Mouse (Mus musculus) CH12.LX (cell line): ENCODE results near the gene Gm44790. TPM values are rescaled to one million over a fixed set of nuclear protein-coding genes. Genes with fewer than 3 reads are reported as not detected.
A peak's percentile ranks its signal among the peaks of the same experiment; 100 is the strongest.

Experiments used
- DNase-seq: peaks from one replicate; pipeline ENCODE4 v3.0.0-alpha.2; 2013; ENCODE audit errors: extremely low read depth
- H3K27ac ChIP-seq: 2 replicates; pipeline ENCODE4 v1.5.1; 2012; ENCODE audit warnings: low read depth, mild to moderate bottlenecking, control low read depth, moderate library complexity; ENCODE audit not compliant: insufficient read depth
- H3K27me3 ChIP-seq: replicated peaks from 2 replicates; pipeline ENCODE3; 2012; ENCODE audit warnings: inconsistent platforms
- H3K36me3 ChIP-seq, 2 experiments: replicated peaks in 1 of 2; 2 replicates each; pipeline versions ENCODE3 to v1.6.1; 2012; ENCODE audit warnings: inconsistent platforms in 1 of 2, low read length in 1 of 2, mild to moderate bottlenecking in 1 of 2, mixed read lengths in 1 of 2, moderate library complexity in 1 of 2; ENCODE audit not compliant: control insufficient read depth in 1 of 2, insufficient read depth in 1 of 2
- H3K4me1 ChIP-seq, 2 experiments: 2 replicates each; pipeline ENCODE4 v1.6.1; 2012; ENCODE audit warnings: inconsistent platforms in 1 of 2, moderate library complexity in 1 of 2; ENCODE audit not compliant: insufficient read depth in 2 of 2, control insufficient read depth in 1 of 2
- H3K4me2 ChIP-seq: 2 replicates; pipeline ENCODE4 v1.6.1; 2012; ENCODE audit warnings: low read depth, mild to moderate bottlenecking, control low read depth; ENCODE audit not compliant: poor library complexity, insufficient read depth, severe bottlenecking
- H3K4me3 ChIP-seq, 3 experiments: fragments of 150-350 bp in 1 of 3; sonication (generic) in 1 of 3; replicated peaks in 1 of 3; 2 replicates each; pipeline versions ENCODE3 to v1.5.1; 2011 to 2012; ENCODE audit warnings: low read depth in 2 of 3, low read length in 2 of 3, mild to moderate bottlenecking in 2 of 3, moderate library complexity in 2 of 3, control low read depth in 1 of 3, improper control_type of control experiment in 1 of 3, inconsistent platforms in 1 of 3, mixed read lengths in 1 of 3; ENCODE audit not compliant: poor library complexity in 1 of 3
- H3K79me2 ChIP-seq: replicated peaks from 2 replicates; pipeline ENCODE4 v1.6.1; 2012; ENCODE audit warnings: mild to moderate bottlenecking, moderate library complexity; ENCODE audit not compliant: control insufficient read depth, poor library complexity, insufficient read depth, severe bottlenecking; ENCODE audit errors: extremely low read depth
- H3K9ac ChIP-seq: 2 replicates; pipeline ENCODE4 v1.6.1; 2012; ENCODE audit warnings: low read depth, mild to moderate bottlenecking, control low read depth, moderate library complexity; ENCODE audit not compliant: insufficient read depth
- H3K9me3 ChIP-seq: replicated peaks from 2 replicates; pipeline ENCODE3; 2012; ENCODE audit warnings: low read length, inconsistent platforms, mixed read lengths
- CTCF ChIP-seq, 2 experiments: IDR thresholded peaks in 1 of 2; conservative IDR thresholded peaks in 1 of 2; 2 replicates each; pipeline ENCODE4 v1.5.1; 2011 to 2012; ENCODE audit warnings: low read depth in 2 of 2, low read length in 2 of 2, improper control_type of control experiment in 1 of 2, inconsistent platforms in 1 of 2, mild to moderate bottlenecking in 1 of 2, moderate library complexity in 1 of 2
- E2F4 ChIP-seq: IDR thresholded peaks from 2 replicates; pipeline ENCODE4 v1.6.1; 2011; ENCODE audit warnings: low read depth, low read length, improper control_type of control experiment; ENCODE audit not compliant: insufficient replicate concordance
- EP300 ChIP-seq: IDR thresholded peaks from 2 replicates; pipeline ENCODE4 v1.6.1; 2011; ENCODE audit warnings: low read length, improper control_type of control experiment
- IRF4 ChIP-seq: IDR thresholded peaks from 2 replicates; pipeline ENCODE4 v1.6.1; 2014; ENCODE audit warnings: low read depth, mild to moderate bottlenecking, inconsistent platforms, low read length, improper control_type of control experiment
- JUN ChIP-seq: IDR thresholded peaks from 2 replicates; pipeline ENCODE4 v1.6.1; 2011; ENCODE audit warnings: low read depth, mild to moderate bottlenecking, low read length, improper control_type of control experiment, moderate library complexity; ENCODE audit not compliant: insufficient read depth
- MAZ ChIP-seq: IDR thresholded peaks from 2 replicates; pipeline ENCODE4 v1.6.1; 2012; ENCODE audit warnings: low read depth, mild to moderate bottlenecking, inconsistent platforms, low read length, improper control_type of control experiment, moderate library complexity
- MYC ChIP-seq: IDR thresholded peaks from 2 replicates; pipeline ENCODE4 v1.6.1; 2011; ENCODE audit warnings: low read depth, mild to moderate bottlenecking, improper control_type of control experiment, low read length
- NELFE ChIP-seq: IDR thresholded peaks from 2 replicates; pipeline ENCODE4 v1.6.1; 2011; ENCODE audit warnings: low read depth, low read length, improper control_type of control experiment
- PAX5 ChIP-seq: IDR thresholded peaks from 2 replicates; pipeline ENCODE4 v1.6.1; 2012; ENCODE audit warnings: low read length, inconsistent platforms, mixed read lengths
- RAD21 ChIP-seq: IDR thresholded peaks from 2 replicates; pipeline ENCODE4 v1.6.1; 2011; ENCODE audit warnings: low read depth, mild to moderate bottlenecking, low read length, improper control_type of control experiment, moderate library complexity
- RCOR1 ChIP-seq: conservative IDR thresholded peaks from 2 replicates; pipeline ENCODE4 v1.6.1; 2012; ENCODE audit warnings: low read depth, mild to moderate bottlenecking, inconsistent platforms, low read length, improper control_type of control experiment
- TBP ChIP-seq: conservative IDR thresholded peaks from 2 replicates; pipeline ENCODE4 v1.6.1; 2011; ENCODE audit warnings: low read depth, low read length, improper control_type of control experiment
- UBTF ChIP-seq: IDR thresholded peaks from 2 replicates; pipeline ENCODE4 v1.6.1; 2012; ENCODE audit warnings: low read depth, mild to moderate bottlenecking, inconsistent platforms, low read length, improper control_type of control experiment, moderate library complexity
- USF1 ChIP-seq: IDR thresholded peaks from 2 replicates; pipeline ENCODE4 v1.6.1; 2014; ENCODE audit warnings: low read depth, mild to moderate bottlenecking, inconsistent platforms, low read length, improper control_type of control experiment
- dilution Hi-C: fragments of 300-500 bp; cut with MboI; formaldehyde crosslinking; loops from 2 replicates; pipeline ENCODE4 v1.14.3; 2020; ENCODE audit warnings: low sequenced_read_pairs; ENCODE audit not compliant: extremely low pct_unique_long_range_greater_than_20kb, extremely low pct_ligation_motif_present
- in situ Hi-C: fragments of 300-500 bp; cut with MboI; formaldehyde crosslinking; loops from 3 replicates; pipeline ENCODE4 v1.14.3; 2019; ENCODE audit warnings: low sequenced_read_pairs, low pct_ligation_motif_present, low pct_unique_long_range_greater_than_20kb, mixed read lengths
- polyA plus RNA-seq: library from polyadenylated mRNA; unstranded; fragments of >175 nt; gene quantifications from 2 replicates; pipeline ENCODE4 v1.2.1, GENCODE M21; 2012; ENCODE audit warnings: low read depth; ENCODE audit not compliant: insufficient read length
- total RNA-seq, 2 experiments: library from RNA; depleted of rRNA; stranded (reverse); fragments of 300-350 nt in 1 of 2; fragments of >200 nt in 1 of 2; gene quantifications; 2 replicates each; pipeline ENCODE4 v1.2.3; 2012 to 2014

Gene Gm44790
- total and polyA plus RNA-seq, 3 experiments: not detected

DNA sequence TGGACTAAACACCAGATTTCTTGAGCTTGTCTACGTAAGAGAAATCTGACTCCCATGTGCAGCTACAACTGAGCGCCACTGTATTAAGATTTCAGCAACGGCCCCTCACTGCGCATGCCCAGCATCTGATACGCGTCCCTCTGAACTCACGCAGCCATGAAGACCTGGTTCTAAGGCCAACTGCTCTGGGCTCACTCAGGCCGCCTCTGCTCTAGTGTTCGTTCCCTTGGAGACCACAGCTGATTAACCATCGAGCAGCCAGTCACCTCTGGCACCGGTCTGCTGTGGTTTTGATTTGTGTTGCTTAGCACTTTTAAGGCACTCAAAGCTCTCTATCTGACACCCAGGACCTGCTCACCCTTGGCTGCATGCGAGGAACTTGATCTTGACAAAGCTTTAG is 39.1 kb upstream of the Gm44790 start:
- H3K27ac ChIP-seq: no peak overlapping the region
- no peak overlapping the region for H3K4me2 ChIP-seq
- peaks cover 32 to 54% of the 10 kb centered on the region in 2 experiments for H3K36me3 ChIP-seq
- H3K79me2 ChIP-seq: no peaks in the 10 kb centered on the region
- no peaks in the 10 kb centered on the region for H3K4me1 ChIP-seq
- no peaks in the 10 kb centered on the region for H3K9me3 ChIP-seq
- no peaks in the 10 kb centered on the region for H3K27me3 ChIP-seq
- no peak for DNase-seq
- H3K4me3 ChIP-seq: no peak overlapping the region
- in situ Hi-C loops (no loop called here), dilution Hi-C loops (no loop called here)
- TF ChIP-seq NELFE: no peak
- no peak for TF ChIP-seq MAZ
- TF ChIP-seq USF1: no peak
- TF ChIP-seq RCOR1: no peak
- no peak for TF ChIP-seq E2F4
- no peak for TF ChIP-seq IRF4
- no peak for TF ChIP-seq UBTF
- no peak for TF ChIP-seq EP300
- TF ChIP-seq MYC: no peak
- H3K9ac ChIP-seq: no peak overlapping the region

GRCm38 (mm10) chr6:86388461-86388860 is 38.0 kb upstream of the Gm44790 start:
- no peaks in the 10 kb centered on the region for H3K4me1 ChIP-seq
- no peak overlapping the region for H3K4me3 ChIP-seq
- H3K9me3 ChIP-seq: no peaks in the 10 kb centered on the region
- no peak for TF ChIP-seq E2F4
- H3K27ac ChIP-seq: no peak overlapping the region
- no peak for DNase-seq
- in situ Hi-C loops (no loop called here), dilution Hi-C loops (no loop called here)
- H3K9ac ChIP-seq: no peak overlapping the region
- peaks cover 33 to 58% of the 10 kb centered on the region in 2 experiments for H3K36me3 ChIP-seq
- H3K4me2 ChIP-seq: no peak overlapping the region
- H3K27me3 ChIP-seq: no peaks in the 10 kb centered on the region
- H3K79me2 ChIP-seq: no peaks in the 10 kb centered on the region

DNA sequence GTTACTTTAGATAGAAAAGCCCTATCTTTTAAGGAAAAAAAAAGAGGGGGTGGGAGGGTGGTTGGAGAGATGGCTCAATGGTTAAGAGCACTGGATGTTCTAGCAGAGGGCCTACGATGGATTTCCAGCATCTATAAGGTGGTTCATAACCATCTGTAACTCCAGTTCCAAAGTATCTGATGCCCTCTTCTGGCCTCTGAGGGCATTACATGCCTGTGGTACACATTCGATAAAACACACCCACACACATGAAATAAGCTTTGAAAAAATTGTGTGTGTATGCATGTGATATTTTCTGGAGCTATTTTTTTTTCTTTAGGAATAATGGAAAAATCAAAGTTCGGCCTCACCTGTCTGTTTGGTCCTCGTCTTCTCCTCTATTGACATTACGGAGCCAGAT is 35.1 kb upstream of the Gm44790 start:
- no peak for DNase-seq
- no peaks in the 10 kb centered on the region; the same call in 1 of the 2 replicates for H3K79me2 ChIP-seq
- H3K4me3 ChIP-seq: no peak overlapping the region
- dilution Hi-C loops (no loop called here), in situ Hi-C loops (no loop called here)
- H3K4me1 ChIP-seq: peaks cover 0 to 8% of the 10 kb centered on the region in 2 experiments; a peak in 3 of 4 replicates
- H3K27me3 ChIP-seq: no peaks in the 10 kb centered on the region
- H3K36me3 ChIP-seq: peaks cover 40 to 64% of the 10 kb centered on the region in 2 experiments
- no peak overlapping the region for H3K27ac ChIP-seq
- TF ChIP-seq PAX5 (no peak), RAD21 (peak; percentile 14), JUN (no peak), CTCF (conservative IDR thresholded peaks at IDR 0.05 in 1 of 2, IDR thresholded peaks at IDR 0.05 in 1 of 2; ENCODE audit: low read depth in 2 of 2, low read length in 2 of 2) (peak; percentile 36 to 49; a peak in 3 of 4 replicates), TBP (no peak)
- H3K9me3 ChIP-seq: no peaks in the 10 kb centered on the region
- H3K4me2 ChIP-seq: no peak overlapping the region
- no peak overlapping the region for H3K9ac ChIP-seq
